Mouse (Mus musculus): Measurements from ENCODE around the gene Shbg.

DNA sequence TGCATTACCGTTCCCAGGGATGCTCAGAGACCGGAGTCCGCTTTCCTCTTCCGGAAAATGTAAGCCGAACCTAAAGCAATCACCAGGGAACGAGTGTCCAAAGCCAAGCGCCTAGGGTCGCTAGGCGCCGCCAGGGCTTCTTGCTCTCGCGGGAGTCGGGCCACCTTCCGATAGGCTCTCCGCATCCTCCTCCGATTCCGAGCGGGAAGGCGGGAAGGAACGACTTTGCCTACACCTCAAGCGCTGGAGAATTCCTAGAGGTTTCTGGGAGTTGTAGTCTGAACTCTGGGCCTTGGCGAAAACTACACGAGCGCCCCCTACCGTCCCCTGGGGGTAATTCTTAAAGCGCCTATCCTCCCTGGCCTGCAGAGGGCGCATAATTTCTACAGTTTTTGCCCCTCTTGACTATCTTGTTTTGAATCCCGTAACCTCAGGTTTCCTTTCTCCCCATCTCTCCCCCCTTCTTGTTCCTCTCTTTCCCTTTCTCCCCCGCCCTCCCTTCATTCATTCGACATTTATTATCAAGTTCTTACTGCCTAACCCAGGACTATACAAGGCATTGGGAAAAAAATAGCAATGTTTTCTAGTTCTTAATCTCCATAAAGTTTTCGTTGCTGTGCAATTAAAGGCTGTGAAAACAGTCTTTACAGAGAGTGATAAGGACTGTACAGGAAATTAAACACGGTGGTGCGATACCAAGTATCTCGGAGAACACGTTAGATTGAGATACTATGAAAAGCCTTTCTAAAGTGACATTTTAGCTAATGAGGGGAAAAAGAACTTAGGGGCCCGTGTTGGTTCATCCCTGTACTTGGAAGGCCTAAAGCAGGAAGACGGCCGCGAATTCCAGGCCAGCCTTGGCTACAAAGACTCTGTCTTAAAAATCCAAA, 38.3 kb downstream of the Shbg start:
- TF ChIP-seq POLR2A (IDR thresholded peaks at IDR 0.05; ENCODE audit: control insufficient read depth, low read depth, low read length), result peak; percentile 60; the same call in 1 of the 2 replicates
- TF ChIP-seq CTCF (IDR thresholded peaks at IDR 0.05; ENCODE audit: control insufficient read depth, insufficient read depth, insufficient replicate concordance, low read depth, low read length), result peak; percentile 97
